Mouse (Mus musculus) c-Kit-positive CD71-positive TER-119-negative erythroid progenitor cells, embryonic 14.5 days (primary cell): ENCODE measurements around the gene Pitpnm2.

Experiments used
- DNase-seq: peaks from one replicate; pipeline ENCODE4 v3.0.0-alpha.2; 2013; ENCODE audit warnings: low read depth

Gene Pitpnm2

DNA sequence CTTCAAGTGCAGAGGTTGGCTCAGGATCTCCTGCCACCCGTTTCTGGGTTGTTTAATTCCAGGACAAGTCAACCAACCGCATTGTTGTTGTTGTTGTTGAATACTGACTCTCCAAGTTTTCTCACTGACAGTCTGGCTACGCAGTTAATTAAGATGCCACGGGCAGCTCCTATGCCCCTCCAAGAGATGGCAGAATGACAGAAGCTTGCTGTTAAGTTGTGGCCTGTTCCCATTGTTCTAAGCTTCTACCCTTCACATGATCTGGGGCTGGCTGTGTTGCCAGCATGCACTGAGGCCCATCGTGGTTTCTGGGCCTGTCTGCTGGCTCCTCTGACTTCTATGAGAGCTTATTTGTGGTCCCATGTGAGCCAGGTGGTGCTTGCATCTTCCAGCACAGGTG lies 115.3 kb downstream of the Pitpnm2 start:
- no peak for DNase-seq

DNA sequence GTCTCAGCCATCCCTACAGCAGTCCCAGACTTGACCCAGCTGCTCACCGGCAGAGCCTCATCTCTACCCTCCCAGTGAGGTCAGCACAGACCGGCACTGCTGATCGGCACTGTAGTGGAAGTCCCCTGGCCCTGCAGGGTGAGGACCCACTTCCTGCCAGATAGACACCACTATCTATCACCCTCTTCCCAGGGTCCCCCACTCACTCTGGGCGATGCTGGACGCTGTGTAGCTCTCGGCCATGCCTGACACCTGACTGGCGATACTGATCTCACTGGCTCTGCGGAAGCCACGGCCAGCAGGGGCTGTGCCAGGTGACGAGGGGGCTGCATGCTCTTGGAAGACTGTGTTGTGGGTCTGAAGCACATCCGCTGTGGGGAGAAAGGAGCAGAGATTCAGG lies 124.5 kb downstream of the Pitpnm2 start:
- DNase-seq, result no peak

DNA sequence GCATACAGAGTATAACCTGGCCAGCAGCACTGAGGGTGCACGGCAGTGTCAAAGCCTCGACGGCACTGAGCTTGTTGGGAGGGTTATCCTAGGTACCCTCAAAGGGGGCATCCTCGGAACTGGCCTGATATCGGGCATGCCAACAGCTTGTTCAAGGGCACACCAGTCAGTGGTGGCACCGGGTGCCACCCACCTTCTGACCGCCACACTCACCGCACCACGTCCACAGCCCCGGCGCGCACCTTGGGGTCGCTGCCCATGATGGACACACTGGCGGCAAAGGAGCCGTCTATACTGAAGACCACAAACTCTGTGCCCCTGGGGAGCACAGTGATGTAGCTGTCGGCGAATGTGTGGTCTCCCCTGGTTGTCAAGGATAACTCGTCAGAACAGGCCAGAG lies 127.2 kb downstream of the Pitpnm2 start:
- no peak for DNase-seq

DNA sequence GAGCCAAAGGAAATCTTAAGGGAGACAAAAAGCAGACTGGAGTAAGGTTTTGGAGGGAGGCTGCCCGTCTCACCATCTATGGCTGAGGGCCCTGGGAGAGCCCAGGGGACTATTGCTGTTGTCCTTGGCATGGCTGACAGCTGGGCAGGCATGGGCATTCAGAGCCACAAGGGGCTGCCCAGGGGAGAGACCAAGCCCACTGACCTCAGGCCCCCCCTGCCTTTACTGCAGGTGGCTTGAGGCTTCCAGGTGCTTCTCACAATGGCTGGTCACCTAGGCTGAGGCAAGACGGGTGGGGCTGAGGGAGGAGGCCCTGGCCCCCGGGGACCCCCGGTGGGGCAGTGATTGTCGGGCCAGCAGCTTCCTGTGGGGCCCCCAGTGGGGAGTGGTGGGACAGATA lies 130.4 kb downstream of the Pitpnm2 start:
- no peak for DNase-seq

DNA sequence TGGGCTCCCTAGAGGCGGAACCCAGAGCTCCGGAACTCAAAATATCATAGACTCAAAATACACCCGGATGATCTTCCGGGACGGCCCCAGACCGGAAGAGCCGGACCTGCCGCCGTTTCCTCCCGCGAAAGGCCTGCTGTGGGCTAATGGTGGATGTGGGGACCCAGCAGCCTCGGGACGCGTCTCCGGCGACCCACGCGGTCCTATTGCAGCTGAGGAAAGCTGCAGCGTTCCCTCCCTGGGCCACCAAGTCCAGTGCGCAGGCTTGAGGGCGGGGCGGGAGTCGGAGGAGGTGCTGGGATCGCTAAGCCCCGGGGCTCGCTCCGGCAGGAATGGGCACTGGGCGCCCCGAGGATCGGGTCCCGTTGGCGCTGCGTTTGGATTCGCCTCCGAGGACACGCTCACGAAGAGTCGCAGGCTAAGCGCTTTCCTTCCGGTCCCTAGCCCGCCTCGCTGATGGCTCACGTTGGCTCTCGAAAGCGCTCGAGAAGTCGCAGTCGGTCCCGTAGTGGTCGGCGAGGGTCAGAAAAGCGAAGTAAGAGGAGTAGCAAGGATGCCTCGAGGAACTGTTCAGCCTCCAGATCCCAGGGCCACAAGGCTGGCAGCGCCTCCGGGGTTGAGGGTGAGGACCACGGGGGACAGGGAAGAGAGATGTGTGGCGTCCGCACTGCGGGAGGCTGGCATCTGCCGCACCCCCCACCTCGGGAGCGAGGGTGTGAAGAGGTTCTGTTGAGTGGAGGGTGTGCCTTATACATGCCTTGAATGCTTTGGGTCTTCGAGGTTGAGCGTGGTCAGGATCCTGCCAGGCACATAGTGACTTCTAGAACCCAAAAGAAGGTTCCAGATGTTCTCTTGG lies 133.3 kb downstream of the Pitpnm2 start, which contains the start of gene Arl6ip4:
Gene Arl6ip4 (plus strand): TSS at position 100 of the 856 bp plus-strand sequence.
- DNase-seq, result peak; percentile 60

DNA sequence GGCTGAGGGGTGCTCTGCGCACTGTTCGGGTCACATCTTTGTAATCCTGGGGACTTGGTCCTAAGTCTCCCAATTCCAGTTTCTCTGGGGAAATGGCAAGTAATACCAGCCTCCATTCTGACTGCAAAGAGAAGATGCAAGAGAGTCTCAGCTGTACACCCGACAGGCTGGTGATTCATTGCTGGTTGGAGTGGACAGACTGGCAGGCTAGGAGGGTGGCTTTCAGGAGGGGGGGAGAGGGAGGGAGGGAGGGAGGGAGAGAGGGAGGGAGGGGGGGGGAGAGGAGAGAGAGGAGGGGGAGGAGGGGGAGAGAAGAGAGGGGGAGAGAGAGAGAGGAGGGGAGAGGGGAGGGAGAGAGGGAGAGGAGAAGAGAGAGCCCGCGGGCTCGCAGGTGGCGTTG lies 134.0 kb downstream of the Pitpnm2 start:
- DNase-seq, result no peak

DNA sequence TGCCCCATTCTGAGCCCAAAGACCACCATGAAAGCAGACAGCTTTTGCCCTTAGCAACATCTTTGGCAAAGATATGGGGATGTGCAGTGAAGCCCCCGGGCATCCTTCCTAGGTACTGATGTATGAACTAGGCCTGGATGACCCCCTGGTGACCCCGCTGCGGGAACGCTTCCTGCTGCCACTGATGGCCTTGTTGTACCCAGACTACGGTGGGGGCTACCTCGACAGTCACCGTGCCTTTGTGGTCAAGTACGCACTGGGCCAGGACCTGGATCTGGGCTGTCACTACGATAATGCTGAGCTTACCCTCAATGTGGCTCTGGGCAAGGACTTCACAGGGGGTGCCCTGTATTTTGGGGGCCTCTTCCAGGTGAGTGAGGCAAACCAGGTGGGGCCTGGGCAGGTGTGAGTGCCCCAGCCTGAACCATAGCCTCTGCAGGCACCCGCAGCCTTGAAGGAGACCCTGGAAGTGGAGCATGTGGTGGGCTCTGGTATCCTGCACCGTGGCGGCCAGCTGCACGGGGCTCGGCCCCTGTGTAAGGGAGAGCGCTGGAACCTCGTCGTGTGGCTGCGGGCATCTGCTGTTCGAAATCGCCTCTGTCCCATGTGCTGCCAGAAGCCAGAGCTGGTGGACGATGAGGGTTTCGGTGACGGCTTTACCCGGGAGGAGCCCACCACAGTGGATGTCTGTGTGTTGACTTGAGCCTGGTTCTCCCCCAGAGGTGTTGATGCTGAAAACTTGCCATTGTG lies 135.1 kb downstream of the Pitpnm2 start:
- DNase-seq, result no peak

DNA sequence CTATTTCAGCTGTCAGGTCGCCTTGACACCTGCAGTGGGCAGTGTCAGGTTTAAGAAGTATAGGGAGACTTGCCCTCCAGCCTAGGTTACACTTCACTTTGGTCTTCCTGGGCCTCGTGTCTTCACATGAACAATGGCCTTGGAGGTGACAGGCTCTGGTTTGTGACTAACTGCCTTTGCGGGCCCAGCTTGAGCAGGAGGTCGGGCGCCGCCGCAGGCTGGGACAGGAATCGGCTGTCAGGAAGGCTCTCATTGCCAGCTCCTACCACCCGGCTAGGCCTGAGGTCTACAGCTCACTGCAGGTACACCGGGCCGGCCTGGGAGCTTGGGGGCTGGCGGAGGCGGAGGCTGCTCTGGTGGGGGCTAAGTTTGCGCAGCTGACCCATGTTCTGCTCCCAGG lies 136.5 kb downstream of the Pitpnm2 start:
- DNase-seq, result peak; percentile 68

DNA sequence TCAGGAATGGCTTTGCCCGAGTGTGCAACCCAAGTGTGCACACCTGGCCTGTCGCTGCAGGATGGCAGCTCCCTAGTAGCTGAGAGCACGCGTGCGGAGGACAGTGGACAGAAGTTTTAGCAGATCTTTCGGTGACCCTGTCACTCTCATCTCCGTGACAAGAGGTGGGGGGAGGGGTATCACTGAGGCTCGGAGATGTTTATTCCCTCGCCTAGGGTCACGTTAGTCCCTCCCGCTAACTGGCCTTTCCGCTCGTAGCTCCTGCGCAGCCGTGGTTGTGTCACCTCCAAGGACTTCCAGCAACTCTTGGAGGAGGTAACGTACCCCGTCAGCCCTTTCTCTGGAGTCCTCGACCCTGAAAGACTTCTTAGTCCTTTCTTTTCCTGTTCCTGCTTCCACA lies 137.0 kb downstream of the Pitpnm2 start:
- DNase-seq, result peak; percentile 37

DNA sequence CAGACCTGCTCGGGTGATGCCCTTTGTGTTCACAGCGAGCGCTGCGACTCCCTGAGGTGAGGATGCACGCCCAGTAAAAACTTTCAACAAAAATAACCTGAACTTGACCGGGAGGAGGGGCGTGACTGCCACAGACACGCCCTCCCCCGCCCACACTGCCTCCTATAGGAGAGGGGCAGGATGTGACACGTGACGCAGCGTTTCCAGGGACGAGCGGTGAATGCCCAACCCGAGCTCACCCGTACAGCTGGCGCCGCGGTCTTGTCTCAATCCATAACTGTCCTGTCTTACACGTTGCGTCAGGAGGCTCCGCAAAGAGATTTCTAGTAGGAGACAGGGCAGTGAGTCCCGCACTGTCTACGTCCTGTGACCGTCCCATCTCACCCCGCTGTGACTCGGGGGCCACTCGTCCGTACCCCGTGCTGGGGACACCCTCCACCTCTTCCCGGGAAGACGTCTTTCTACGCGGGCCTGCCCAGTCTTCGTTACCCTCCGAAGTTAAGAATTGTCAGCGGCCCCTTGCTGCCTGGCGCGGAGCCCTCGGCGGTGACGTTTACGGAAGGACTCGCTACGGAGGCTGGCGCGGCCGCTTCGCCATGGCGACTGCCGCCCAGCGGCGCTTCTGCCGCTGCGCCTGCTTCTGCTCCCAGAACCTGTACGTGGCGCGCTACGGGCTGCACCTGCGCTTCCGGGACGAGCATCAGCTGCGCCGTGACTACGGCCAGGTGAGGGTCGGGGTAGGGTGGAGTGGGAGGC lies 137.6 kb downstream of the Pitpnm2 start, which contains the start of gene Ogfod2:
Gene Ogfod2 (plus strand): TSS at position 556 of the 756 bp plus-strand sequence.
- DNase-seq, result peak; percentile 91

DNA sequence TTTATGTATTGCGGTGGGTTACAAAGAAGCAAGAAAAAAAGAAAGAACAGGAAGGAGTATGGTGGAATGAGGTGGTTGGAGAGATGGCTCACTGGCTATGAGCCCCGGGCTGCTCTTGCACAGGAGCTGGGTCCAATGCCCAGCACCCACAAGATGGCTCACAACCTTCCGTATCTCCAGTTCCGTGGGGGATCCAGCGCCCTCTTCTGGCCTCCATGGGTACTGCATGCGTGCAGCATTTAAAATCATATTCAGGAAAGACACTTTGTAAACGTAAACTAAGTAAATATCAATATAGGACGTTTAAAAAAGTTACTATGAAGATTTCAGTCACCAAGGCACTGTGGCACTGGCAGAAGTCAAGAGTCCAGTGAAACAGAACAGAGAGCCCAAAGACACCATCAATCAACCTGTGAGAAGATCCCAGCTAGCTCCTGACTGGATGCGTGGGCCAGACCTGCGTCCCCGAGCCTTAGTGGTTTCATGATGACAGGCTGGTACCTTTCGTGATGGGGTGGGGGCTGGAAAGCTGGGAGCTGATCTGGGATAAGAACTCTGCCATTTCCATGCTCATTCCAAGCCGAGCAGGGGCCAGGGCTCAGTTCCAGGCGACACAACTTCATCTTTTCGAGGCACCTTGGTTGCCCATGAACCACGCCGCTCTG lies 138.4 kb downstream of the Pitpnm2 start:
- peak; percentile 30 for DNase-seq

DNA sequence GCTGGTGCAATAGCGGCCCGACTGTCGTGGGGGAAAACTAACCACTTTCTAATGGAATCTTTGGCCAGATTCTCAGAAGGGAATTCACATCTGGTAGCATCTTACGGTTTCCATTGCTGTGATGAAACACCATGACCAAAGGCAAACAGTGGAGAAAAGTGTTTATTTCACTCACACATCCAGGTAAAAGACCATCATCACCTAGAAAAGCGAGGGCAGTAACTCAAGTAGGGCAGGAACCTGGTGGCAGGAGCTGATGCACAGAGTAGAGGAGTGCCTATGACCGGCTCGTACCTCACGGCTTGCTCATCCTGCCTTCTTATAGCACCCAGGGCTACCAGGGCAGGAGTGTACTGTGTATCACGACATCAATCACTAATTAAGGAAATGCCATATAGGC lies 146.0 kb downstream of the Pitpnm2 start:
- no peak for DNase-seq

DNA sequence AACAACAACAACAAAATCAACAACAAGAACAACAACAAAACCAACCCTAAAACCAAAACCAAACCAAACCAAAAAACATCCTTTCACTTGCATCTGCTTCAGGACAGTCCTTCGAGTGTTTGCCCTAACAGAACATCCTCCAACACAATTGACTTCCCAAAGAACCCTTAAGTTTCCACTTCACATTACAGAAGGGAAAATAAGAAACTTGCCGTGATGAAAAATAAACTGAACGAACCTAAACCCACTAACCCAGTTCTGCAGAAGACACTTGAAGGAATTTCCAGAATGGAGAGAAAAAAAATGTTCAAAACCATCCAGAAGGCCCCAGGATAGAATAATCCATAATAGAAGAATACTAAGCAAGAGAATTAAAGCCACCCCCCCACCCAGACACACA lies 146.5 kb downstream of the Pitpnm2 start:
- DNase-seq, result no peak

DNA sequence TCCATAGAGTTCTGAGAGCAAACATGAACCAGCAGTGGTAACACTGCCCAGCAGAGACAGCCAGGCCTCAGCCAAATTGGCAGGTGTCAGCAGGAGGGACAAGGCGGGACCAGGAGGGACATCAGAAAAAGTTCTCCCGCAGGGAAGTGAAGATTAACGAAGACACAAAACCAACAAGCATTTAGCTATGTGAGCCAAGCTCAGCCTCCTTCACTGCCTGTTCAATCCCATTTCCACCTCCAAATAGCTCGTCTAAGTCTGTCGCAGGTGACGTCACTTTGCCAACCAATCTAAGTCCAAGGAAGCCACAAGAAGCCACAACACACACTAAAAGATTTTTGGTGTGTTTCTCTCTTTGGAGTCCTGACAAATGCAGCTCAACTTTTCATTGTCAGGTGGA lies 147.2 kb downstream of the Pitpnm2 start:
- DNase-seq, result no peak

DNA sequence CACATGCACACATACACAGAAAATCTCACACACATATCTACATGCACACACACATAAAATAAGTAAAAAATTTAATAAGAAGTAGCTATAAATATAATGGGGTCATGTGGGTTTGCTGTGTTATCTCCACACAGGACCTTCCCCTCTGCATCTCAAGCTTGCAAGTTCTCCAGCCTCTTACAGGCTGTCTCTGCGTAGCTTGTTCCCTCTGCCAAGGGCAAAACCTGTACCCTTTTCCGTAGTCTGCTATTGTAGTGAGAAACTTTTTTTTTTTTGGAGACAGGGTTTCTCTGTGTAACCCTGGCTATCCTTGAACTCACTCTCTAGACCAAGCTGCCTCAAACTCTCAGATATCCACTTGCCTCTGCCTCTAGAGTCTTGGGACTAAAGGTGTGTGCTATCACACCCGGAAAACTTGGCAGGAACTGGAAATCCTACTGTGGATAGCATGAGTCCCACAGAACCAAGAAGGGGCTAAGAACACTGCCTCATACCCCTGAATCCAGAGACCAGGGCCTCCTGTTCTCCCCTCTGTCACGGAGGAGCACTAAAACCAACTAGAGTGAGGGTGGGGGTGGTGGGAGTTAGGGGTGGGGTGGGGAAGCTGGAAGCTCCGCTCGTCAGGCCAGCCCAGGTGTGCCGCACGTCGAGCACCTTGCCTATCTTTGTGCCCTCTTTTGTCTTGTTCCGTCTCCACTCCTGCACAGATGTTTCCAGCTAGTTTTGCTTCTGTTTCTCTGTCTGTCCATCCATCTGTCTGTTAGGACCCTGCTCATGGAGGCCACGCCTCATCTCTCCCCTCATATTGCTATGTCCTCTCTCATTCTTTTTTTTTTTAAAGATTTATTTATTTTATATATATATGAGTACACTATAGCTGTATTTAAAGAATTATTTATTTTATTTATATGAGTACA lies 149.2 kb downstream of the Pitpnm2 start:
- DNase-seq, result no peak

DNA sequence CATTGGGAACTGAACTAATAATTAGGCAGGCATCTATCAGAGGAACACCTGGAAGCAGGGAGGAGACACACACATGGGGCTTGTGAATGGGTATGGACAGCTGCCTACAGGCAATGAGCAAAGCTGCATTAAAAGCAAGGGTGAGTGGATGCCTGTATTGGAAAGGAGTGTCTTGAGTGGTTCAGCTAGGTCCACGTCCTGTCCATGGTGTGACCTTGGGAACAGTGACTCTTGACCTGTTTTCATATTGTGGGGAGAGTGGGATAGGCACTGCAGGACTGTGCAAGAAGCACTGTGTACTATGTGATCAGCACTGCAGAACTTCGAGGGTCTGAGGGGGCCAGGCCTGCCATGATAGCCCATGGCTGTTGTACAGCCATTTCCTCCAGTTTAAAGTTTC lies 150.6 kb downstream of the Pitpnm2 start:
- no peak for DNase-seq

DNA sequence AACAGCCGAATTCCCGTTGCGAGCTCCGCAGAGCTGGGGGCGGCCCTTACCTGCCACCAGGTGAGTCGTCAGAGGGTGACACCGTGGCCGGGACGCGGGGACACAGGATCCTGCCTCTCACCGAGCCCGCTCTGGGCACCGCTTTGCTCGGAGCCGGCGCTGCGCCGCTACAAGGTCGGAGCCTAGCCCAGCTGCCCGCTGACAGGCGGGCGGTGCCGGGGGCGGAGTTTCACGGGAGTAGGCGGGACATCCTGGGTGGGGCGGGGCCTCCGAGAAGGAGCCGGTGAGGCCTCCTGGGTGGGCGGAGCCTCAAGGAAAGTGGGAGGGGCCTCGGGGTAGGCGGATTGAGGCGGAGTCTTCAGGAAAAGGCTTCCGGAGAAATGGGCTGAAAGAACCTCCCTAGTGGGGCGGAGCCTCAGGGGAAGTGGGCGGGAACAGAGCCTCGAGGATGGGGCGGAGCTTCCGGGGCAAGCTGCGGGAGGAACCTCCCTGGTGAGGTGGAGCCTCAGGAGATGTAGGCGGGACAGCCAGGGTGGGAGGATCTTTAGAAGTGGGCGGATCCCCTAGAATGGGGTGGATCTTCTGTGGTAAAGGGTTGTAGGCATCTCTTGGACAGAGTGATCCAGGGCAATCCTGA lies 153.8 kb downstream of the Pitpnm2 start, which contains the start of gene Abcb9:
Gene Abcb9 (minus strand): TSS at position 203 of the 637 bp plus-strand sequence.
- peak; percentile 99 for DNase-seq

DNA sequence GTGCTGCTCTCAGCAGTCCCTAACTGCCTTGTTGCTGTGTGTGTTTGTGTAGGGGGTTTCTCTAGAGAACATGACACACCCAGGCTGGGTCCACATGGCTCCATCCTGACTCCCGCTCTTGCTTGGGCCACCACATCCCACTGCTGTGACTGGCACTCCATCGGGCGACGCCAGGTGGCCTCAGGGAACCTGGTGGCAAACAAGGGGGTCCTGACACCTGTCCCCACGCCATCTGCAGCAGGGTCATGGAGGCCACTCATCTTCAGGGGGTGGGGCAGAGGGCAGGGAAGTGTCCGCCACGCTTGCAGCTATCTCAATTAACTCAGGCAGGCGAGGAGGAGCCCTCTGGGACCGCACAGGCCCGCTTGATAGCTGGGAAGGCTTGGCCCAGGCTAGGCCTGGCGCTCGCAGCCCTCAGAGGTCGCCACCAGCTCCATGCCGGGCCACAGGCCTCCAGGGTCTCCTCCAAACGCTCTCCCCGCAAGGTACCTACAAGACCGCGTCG lies 154.4 kb downstream of the Pitpnm2 start:
- DNase-seq, result peak; percentile 52

DNA sequence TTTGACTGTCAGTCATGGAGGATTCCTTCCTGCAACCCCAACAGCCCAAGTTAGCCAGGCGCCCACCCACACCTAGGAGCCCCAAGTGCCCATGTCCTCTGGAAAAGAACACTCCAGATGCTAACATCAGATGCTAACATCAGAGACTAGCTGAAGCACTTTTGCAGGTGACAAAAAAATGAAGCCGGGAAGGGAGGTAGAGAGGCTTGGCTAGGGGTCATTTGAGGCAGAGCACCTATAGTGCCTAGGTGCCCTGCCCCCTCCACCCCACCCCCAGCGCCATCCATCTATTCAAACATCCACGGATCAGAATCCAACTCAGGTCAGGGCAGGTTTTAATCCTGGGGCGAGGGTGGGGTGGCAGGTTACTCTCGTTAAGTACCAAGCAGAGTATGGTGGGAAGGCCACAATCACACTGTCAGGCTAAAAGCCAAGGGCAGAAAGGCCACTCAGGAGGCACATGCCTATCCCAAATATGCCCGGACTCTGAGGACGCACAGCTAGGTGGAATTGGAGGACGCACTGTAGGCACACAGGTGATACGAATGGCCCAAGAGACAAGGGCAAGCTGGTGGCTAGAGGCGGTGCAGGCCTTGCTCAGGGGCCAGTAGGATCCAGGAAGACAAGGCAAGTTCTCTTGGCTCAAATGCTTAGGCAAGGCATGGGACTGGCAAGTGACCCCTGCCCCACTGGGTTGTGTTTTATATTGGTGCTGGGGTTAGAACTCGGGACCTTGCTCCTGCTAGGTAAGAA lies 155.5 kb downstream of the Pitpnm2 start:
- no peak for DNase-seq
